Mouse (Mus musculus) midbrain, embryonic 15.5 days (tissue): ENCODE results near the gene Sf3b3. TPM values are rescaled to one million over a fixed set of nuclear protein-coding genes. Genes with fewer than 3 reads are reported as not detected.

Source experiments
- ATAC-seq: fragments of 200-750 bp; cut with Nextera tagmentation; replicated peaks from 2 replicates; pipeline ENCODE4 v1.8.0; 2017; ENCODE audit warnings: moderate TSS enrichment
- H3K27ac ChIP-seq: fragments of 300-500 bp; sonication (generic); 2 replicates; pipeline ENCODE4 v1.5.1; 2015; ENCODE audit warnings: mild to moderate bottlenecking, inconsistent platforms
- H3K27me3 ChIP-seq: fragments of 300-500 bp; sonication (generic); replicated peaks from 2 replicates; pipeline ENCODE4 v1.6.1; 2015; ENCODE audit warnings: inconsistent platforms
- H3K36me3 ChIP-seq: fragments of 300-500 bp; sonication (generic); replicated peaks from 2 replicates; pipeline ENCODE4 v1.6.1; 2015; ENCODE audit warnings: inconsistent platforms
- H3K4me1 ChIP-seq: fragments of 300-500 bp; sonication (generic); 2 replicates; pipeline ENCODE4 v1.6.1; 2015; ENCODE audit warnings: inconsistent platforms
- H3K4me2 ChIP-seq: fragments of 300-500 bp; sonication (generic); 2 replicates; pipeline ENCODE4 v1.6.1; 2015; ENCODE audit warnings: inconsistent platforms, mild to moderate bottlenecking, moderate library complexity
- H3K4me3 ChIP-seq: fragments of 300-500 bp; sonication (generic); 2 replicates; pipeline ENCODE4 v1.5.1; 2015; ENCODE audit warnings: mild to moderate bottlenecking, inconsistent platforms
- H3K9ac ChIP-seq: fragments of 300-500 bp; sonication (generic); 2 replicates; pipeline ENCODE4 v1.6.1; 2015; ENCODE audit warnings: mild to moderate bottlenecking, inconsistent platforms
- H3K9me3 ChIP-seq: fragments of 300-500 bp; sonication (generic); 2 replicates; pipeline ENCODE4 v1.6.1; 2016; ENCODE audit warnings: inconsistent platforms
- WGBS: fragments of 180-500 bp; shearing (Covaris S2); methylation state at CpG from one replicate; pipeline ENCODE4 v1.1.7; 2015; ENCODE audit warnings: mixed read lengths; 5-methylcytosine and 5-hydroxymethylcytosine counted together
- polyA plus RNA-seq: library from polyadenylated mRNA; unstranded; fragments of >200 nt; fragmentation: Nextera tagmentation; extraction: Ambion mirVana; gene quantifications from 2 replicates; pipeline ENCODE4 v1.2.1, GENCODE M21; 2015

Gene Sf3b3
- polyA plus RNA-seq, 1 experiment from 2014 or later, result 101 TPM

DNA sequence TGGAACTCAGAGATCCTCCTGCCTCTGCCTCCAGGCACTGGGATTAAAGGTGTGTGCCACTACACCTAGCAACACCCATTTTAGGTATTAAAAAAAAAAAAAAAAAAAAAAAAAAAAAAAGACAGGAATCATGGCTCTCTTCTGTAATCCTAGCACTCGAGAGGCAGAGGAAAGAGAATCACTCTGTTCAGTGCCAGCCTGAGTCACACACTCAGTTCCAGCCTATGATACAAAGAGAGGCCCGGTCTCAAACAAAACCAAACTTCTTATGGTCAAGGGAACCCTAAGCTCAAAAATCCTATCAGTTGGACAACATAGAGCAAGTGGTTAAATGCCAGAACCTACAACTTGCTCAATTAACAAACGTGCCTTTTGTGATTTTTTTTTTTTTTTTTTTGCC is 1.6 kb downstream of the Sf3b3 start:
- H3K4me3 ChIP-seq, result 0 out of 2 replicates have a peak overlapping the region, but pooled peaks have one; percentile 72
- H3K9ac ChIP-seq, result no peak overlapping the region
- no peak for ATAC-seq
- peaks cover 32% of the 10 kb centered on the region for H3K4me1 ChIP-seq
- peak overlapping the region; percentile 71 for H3K4me2 ChIP-seq
- H3K27me3 ChIP-seq, result no peaks in the 10 kb centered on the region
- WGBS, result 78% methylated on average over 3 of the region's 3 CpGs
- H3K36me3 ChIP-seq, result peaks cover 39% of the 10 kb centered on the region
- H3K27ac ChIP-seq, result no peak overlapping the region
- no peaks in the 10 kb centered on the region for H3K9me3 ChIP-seq

DNA sequence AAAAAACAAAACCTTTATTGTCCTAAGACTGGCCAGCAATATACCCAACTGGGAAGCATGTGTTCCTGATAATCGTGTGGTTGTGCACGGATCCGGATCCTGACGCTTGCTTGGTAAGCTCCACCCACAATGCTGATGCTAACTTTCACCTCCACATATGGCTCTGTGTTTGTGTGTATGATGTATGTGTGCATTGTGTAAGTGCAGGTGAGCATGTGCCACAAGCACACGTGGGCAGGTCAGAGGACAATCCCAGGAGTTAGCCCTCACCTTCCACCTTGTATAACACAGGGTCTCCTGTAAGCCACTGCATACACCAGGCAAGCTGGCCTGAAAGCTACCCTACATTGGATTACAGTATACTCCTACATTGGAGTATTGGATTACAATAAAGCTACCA is 3.4 kb downstream of the Sf3b3 start:
- Histone ChIP-seq H3K9me3 (no peaks in the 10 kb centered on the region), H3K27ac (no peak overlapping the region), H3K9ac (no peak overlapping the region), H3K4me1 (peaks cover 31% of the 10 kb centered on the region), H3K27me3 (no peaks in the 10 kb centered on the region), H3K4me2 (no peak overlapping the region), H3K4me3 (no peak overlapping the region), H3K36me3 (peaks cover 53% of the 10 kb centered on the region)
- 89% methylated on average over 5 of the region's 5 CpGs for WGBS
- ATAC-seq, result no peak

DNA sequence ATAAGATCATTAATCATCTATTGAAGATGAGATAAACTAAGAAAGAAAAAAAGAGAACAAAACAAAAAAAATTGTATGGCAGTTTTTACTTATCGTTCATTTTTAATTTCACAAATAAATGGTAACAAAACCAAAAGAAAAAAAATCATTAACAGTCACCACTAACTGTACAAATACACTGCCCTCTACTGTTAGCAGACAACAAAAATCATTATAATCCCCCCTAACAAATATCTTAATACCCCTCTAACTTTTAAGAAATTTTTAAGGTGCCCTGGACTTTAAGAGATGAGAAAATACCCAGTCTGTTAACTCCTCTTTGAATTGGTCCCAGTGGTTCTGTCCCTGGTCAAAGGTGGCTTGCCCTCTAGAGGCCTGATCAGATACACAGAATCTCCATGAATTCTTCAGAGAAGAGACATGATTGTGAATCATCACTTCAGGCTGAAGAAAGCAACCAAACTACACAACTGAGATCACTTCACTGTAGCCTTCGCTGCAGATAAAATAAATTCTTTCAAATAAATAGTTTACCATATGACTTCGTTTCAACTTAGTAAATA is 4.5 kb downstream of the Sf3b3 start:
- Histone ChIP-seq H3K27me3 (no peaks in the 10 kb centered on the region), H3K4me3 (no peak overlapping the region), H3K4me1 (peaks cover 23% of the 10 kb centered on the region), H3K27ac (no peak overlapping the region), H3K9ac (no peak overlapping the region), H3K4me2 (no peak overlapping the region), H3K9me3 (no peaks in the 10 kb centered on the region), H3K36me3 (peaks cover 63% of the 10 kb centered on the region)
- 92% methylated on average over 3 of the region's 3 CpGs for WGBS
- ATAC-seq, result no peak

DNA sequence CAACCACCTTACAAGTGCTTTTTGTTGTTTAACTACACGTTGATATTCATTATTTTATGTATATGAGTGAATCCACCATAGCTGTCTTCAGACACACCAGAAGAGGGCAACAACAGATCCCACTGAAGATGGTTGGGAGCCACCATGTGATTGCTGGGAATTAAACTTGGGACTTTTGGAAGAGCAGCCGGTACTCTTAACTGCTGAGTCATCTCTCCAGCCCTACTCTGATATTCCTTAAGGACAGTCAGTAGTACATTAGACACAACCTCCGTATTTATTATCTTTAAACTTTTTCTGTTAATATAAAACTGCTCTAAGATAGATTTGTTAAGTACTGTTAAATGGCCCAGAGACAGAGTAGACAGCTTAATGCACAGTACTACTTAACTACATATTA is 14.6 kb downstream of the Sf3b3 start:
- no peak overlapping the region for H3K9ac ChIP-seq
- 92% methylated on average over 3 of the region's 3 CpGs for WGBS
- H3K4me1 ChIP-seq, result no peaks in the 10 kb centered on the region
- no peak overlapping the region for H3K4me3 ChIP-seq
- H3K27me3 ChIP-seq, result no peaks in the 10 kb centered on the region
- no peaks in the 10 kb centered on the region for H3K9me3 ChIP-seq
- H3K27ac ChIP-seq, result no peak overlapping the region
- no peak overlapping the region for H3K4me2 ChIP-seq
- no peak for ATAC-seq
- peaks cover 82% of the 10 kb centered on the region for H3K36me3 ChIP-seq

DNA sequence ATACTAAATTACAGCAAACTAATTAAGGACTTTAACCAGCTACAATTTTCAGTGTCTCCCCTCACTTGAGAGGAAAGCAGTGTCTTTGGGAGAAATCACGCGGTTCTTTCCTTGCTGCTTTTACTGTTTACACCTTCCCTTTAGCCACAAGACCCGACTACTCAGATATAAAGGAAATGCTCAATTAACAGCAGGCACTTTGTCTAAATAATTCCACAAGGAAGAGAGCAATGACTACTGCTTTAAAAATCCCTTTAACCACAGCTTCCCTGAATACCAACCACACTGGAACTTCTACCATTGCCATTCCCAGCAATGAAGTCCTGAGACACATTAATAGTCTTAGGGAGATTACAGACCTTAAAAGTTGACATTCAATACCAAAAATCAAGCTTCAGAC is 18.1 kb downstream of the Sf3b3 start:
- no peak for ATAC-seq
- 83% methylated on average over 3 of the region's 3 CpGs for WGBS

DNA sequence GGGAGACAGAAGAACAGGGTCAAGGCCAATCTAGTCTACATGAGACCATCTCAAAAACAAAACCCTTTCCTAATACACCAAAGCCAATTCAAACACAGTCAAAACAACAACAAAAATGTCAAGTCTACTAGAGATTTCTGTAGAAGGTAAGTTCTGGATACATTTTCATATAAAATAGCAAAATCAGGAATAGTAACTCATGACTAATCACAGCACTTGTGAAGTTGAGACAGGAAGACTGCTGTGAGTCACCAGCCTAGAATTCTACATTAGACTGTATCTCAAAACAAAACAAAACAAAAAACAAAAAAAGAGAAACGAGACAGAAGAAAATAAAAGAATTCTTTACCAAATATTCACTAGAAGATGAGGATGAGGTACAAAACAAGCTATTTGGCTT is 21.7 kb downstream of the Sf3b3 start:
- Histone ChIP-seq H3K4me3 (no peak overlapping the region), H3K36me3 (peaks cover 80% of the 10 kb centered on the region), H3K4me2 (no peak overlapping the region), H3K27me3 (no peaks in the 10 kb centered on the region), H3K27ac (no peak overlapping the region), H3K9me3 (no peaks in the 10 kb centered on the region), H3K9ac (no peak overlapping the region), H3K4me1 (no peaks in the 10 kb centered on the region)
- WGBS, result 89% methylated on average over 1 of the region's 1 CpGs
- no peak for ATAC-seq

More for the DNA sequence above, 18.1 kb downstream of the Sf3b3 start:
- Histone ChIP-seq H3K27me3 (no peaks in the 10 kb centered on the region), H3K27ac (no peak overlapping the region), H3K9ac (no peak overlapping the region), H3K36me3 (peaks cover 81% of the 10 kb centered on the region), H3K9me3 (no peaks in the 10 kb centered on the region), H3K4me2 (no peak overlapping the region), H3K4me1 (no peaks in the 10 kb centered on the region), H3K4me3 (no peak overlapping the region)

DNA sequence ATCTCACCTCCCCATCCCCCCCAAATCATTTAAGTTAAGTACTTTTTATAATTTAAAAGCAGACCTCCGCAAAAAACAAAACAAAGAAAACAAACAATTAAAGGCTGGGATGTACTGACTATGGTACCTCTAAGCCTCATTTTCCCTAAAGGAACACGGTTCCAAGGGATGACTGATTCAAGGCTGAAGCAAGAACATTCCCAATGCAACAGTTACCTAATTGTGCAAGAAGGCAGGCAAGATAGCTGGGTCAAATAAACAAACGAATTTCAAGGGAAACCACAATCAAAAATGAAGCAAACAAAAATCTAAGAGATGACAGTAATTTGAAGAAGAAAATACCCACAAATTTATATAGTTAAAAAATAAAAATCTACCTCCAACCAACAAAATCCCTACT is 24.6 kb downstream of the Sf3b3 start:
- 90% methylated on average over 3 of the region's 3 CpGs for WGBS
- peaks cover 88% of the 10 kb centered on the region for H3K36me3 ChIP-seq
- H3K4me1 ChIP-seq, result no peaks in the 10 kb centered on the region
- no peak overlapping the region for H3K4me2 ChIP-seq
- no peaks in the 10 kb centered on the region for H3K27me3 ChIP-seq
- no peak overlapping the region for H3K4me3 ChIP-seq
- H3K27ac ChIP-seq, result no peak overlapping the region
- H3K9me3 ChIP-seq, result no peaks in the 10 kb centered on the region
- ATAC-seq, result no peak
- H3K9ac ChIP-seq, result no peak overlapping the region

DNA sequence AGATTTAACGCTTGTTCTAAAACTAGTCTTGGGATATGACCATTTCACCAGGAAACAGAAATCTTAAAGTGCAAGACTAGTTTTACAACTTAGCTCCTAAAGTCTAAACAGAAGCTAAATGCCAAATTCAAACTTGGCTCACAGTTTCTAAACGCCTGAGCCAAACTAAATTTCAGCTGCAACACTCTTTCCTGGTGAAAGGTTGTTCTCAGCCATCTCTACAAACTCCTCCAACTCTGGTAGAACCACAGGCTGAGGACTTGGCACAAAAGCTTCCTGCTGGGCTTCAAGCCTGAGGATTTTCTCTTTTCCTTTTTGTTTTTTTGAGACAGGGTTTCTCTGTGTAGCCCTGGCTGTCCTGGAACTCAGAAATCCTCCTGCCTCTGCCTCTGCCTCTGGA is 26.3 kb downstream of the Sf3b3 start:
- Histone ChIP-seq H3K36me3 (peaks cover 89% of the 10 kb centered on the region), H3K4me2 (no peak overlapping the region), H3K4me3 (no peak overlapping the region), H3K27ac (no peak overlapping the region), H3K27me3 (no peaks in the 10 kb centered on the region), H3K4me1 (no peaks in the 10 kb centered on the region), H3K9me3 (no peaks in the 10 kb centered on the region), H3K9ac (no peak overlapping the region)
- 97% methylated on average over 2 of the region's 2 CpGs for WGBS
- no peak for ATAC-seq

DNA sequence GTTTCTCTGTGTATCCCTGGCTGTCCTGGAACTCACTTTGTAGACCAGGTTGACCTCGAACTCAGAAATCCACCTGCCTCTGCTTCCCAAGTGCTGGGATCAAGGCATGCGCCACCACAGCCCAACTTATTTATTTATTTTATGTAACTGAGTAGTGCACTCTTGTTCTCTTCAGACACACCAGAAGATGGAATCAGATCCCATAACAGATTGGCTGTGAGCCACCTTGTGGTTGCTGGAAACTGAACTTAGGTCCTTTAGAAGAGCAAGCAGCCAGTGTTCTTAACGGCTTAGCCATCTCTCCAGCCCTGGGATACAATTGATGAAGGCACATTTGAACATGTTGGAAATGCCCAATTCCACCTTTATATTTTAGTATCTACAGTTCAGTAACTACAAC is 28.0 kb downstream of the Sf3b3 start:
- Histone ChIP-seq H3K27ac (no peak overlapping the region), H3K9ac (no peak overlapping the region), H3K36me3 (peaks cover 91% of the 10 kb centered on the region), H3K27me3 (no peaks in the 10 kb centered on the region), H3K4me3 (no peak overlapping the region), H3K4me2 (no peak overlapping the region), H3K9me3 (no peaks in the 10 kb centered on the region), H3K4me1 (no peaks in the 10 kb centered on the region)
- WGBS, result 90% methylated on average over 3 of the region's 3 CpGs
- ATAC-seq, result no peak

DNA sequence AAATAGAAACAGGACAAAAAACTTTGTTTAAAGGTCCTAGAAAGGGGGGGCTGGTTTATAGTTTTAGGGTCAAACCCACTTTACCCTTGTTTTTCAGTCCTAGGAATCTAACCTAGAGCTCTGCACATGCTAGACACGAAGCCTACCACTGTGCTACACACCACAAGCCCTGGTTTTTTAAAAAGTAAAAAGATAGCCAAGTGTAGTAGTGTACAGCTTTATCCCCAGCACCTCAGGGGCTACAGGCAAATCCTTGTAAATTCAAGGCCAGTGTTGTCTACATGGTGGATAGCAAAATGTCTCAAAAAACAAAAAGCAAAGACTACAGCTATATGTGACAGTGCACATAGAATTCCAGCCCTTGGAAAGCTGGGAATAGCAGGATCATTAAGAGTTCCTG is 29.6 kb downstream of the Sf3b3 start:
- H3K4me3 ChIP-seq, result no peak overlapping the region
- H3K4me1 ChIP-seq, result no peaks in the 10 kb centered on the region
- no peaks in the 10 kb centered on the region for H3K9me3 ChIP-seq
- peaks cover 97% of the 10 kb centered on the region for H3K36me3 ChIP-seq
- H3K27me3 ChIP-seq, result no peaks in the 10 kb centered on the region
- no peak overlapping the region for H3K4me2 ChIP-seq
- 89% methylated on average over 1 of the region's 1 CpGs for WGBS
- ATAC-seq, result no peak
- H3K9ac ChIP-seq, result no peak overlapping the region
- H3K27ac ChIP-seq, result no peak overlapping the region

DNA sequence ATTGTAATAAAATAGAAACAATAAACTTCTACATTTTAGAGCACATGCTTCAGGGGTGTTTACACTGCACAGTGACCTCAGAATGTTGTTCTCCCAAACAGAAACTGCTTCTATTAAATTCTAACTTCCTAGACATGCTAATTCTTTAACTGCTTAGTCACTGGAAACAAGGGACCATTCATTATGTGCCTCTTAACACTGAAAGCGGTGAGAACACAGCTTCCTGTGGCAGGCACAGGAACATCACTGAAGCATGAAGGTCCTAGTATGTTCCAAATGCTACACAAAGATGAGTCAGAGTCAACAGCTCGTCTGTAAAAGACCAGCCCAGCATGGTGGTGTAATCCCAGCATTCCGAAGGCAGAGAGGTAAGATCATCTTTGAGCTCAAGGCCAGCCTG is 31.3 kb downstream of the Sf3b3 start:
- H3K4me1 ChIP-seq, result no peaks in the 10 kb centered on the region
- H3K9ac ChIP-seq, result no peak overlapping the region
- H3K36me3 ChIP-seq, result peaks cover 95% of the 10 kb centered on the region
- H3K4me2 ChIP-seq, result no peak overlapping the region
- ATAC-seq, result no peak
- no peak overlapping the region for H3K27ac ChIP-seq
- no peak overlapping the region for H3K4me3 ChIP-seq
- 70% methylated on average over 3 of the region's 3 CpGs for WGBS
- no peaks in the 10 kb centered on the region for H3K9me3 ChIP-seq
- no peaks in the 10 kb centered on the region for H3K27me3 ChIP-seq

DNA sequence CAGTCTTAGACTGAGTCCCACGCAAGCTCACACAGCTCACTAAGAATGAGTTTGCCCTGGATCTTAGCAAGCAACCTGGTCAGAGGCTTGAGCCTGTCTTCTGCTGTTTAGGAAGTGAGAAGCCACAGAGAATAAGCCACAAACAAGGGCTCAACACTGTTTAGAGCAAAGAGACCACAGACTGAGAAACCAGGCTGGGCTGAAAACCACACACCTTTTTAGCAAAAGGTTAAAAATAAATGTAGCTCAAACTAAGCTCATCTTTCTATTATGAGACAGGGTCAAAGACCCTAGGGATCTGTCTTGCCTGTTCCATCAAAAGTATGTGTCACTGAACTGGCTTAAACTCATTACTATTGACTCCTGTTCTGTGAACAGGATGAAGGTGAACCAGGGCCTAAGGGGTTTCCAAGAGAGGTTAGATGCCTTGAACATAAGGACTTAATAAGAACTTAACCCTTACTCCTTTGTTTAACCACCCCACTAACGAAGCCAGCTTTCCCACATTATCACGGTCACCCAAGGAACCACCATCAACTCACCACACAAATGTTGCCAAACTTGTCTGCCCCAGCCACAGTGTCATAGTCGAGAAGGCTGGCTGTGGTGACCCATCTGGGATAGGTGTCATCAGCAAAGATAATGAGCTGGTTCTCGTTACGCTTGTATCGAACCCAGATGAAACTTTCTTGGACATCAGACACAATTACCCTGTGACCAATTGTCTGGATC is 33.3 kb downstream of the Sf3b3 start:
- peaks cover 89% of the 10 kb centered on the region for H3K36me3 ChIP-seq

More for the DNA sequence above, 33.3 kb downstream of the Sf3b3 start:
- Histone ChIP-seq H3K4me2 (no peak overlapping the region), H3K9me3 (no peaks in the 10 kb centered on the region), H3K27ac (no peak overlapping the region), H3K4me1 (no peaks in the 10 kb centered on the region), H3K4me3 (no peak overlapping the region), H3K27me3 (no peaks in the 10 kb centered on the region), H3K9ac (no peak overlapping the region)
- no peak for ATAC-seq
- WGBS, result 95% methylated on average over 7 of the region's 7 CpGs
